Comparison of ENCODE assay signal across 30 mouse cellular contexts in genomic region chr8:22019498-22019897, GRCm38 (mm10). TPM values are rescaled to one million over a fixed set of nuclear protein-coding genes. Genes with fewer than 3 reads are reported as not detected.
DNase-seq lines count a peak whose midpoint lies in the region; ATAC-seq and TF ChIP-seq lines count a peak whose summit lies in the region.
"Had no signal": no experiment of that assay in that cellular context is flagged by ENCODE, and none has a peak within 500 bp of the region (broad histone marks: within the 10 kb centered on the region; RNA-seq: fewer than 3 reads in every experiment).

No protein-coding gene starts in this region.

- H3K27me3 ChIP-seq in liver, postnatal 0 days (ENCODE audit: insufficient read depth, low read length), result no peaks in the 10 kb centered on the region
- no peaks in the 10 kb centered on the region for H3K27me3 ChIP-seq in liver, embryonic 11.5 days (replicated peaks; ENCODE audit: control insufficient read depth, insufficient read depth, low read length)
- H3K27me3 ChIP-seq in stomach, embryonic 15.5 days (replicated peaks), result no peaks in the 10 kb centered on the region
- peaks cover 8% of the 10 kb centered on the region; the same call in 1 of the 2 replicates for H3K27me3 ChIP-seq in forebrain, embryonic 11.5 days (ENCODE audit: control insufficient read depth, insufficient read depth, low read length)
- H3K27me3 ChIP-seq: embryonic facial prominence, embryonic 13.5 days; hindbrain, embryonic 13.5 days had no signal

- no peaks in the 10 kb centered on the region for H3K9me3 ChIP-seq in liver, postnatal 0 days (ENCODE audit: low read length)
- H3K9me3 ChIP-seq in liver, embryonic 11.5 days (ENCODE audit: control insufficient read depth, low read length), result no peaks in the 10 kb centered on the region
- no peaks in the 10 kb centered on the region for H3K9me3 ChIP-seq in stomach, embryonic 15.5 days
- no peaks in the 10 kb centered on the region for H3K9me3 ChIP-seq in forebrain, embryonic 11.5 days (ENCODE audit: control insufficient read depth, low read length)
- H3K9me3 ChIP-seq: embryonic facial prominence, embryonic 10.5 days; embryonic facial prominence, embryonic 13.5 days; forebrain, embryonic 13.5 days; hindbrain, embryonic 13.5 days had no signal

- no peak for TF ChIP-seq CTCF in liver, postnatal 0 days (IDR thresholded peaks at IDR 0.05; ENCODE audit: low read depth)

- ATAC-seq in liver, postnatal 0 days, result no peak
- ATAC-seq in liver, embryonic 11.5 days (replicated peaks; ENCODE audit: low FRiP score), result no peak
- peak; percentile 52 for ATAC-seq in stomach, embryonic 15.5 days (ENCODE audit: insufficient read depth, low FRiP score, low read depth)
- no peak for ATAC-seq in forebrain, embryonic 11.5 days (replicated peaks; ENCODE audit: low FRiP score)
- ATAC-seq: CD4-positive, CD25-positive, alpha-beta regulatory T cell, adult 4 months; forebrain, embryonic 13.5 days; forebrain, embryonic 16.5 days had no signal

- no peak for TF ChIP-seq EP300 in liver, postnatal 0 days (IDR thresholded peaks at IDR 0.05; ENCODE audit: low read depth)

- no peaks in the 10 kb centered on the region for H3K4me1 ChIP-seq in liver, postnatal 0 days (ENCODE audit: insufficient read depth)
- no peaks in the 10 kb centered on the region for H3K4me1 ChIP-seq in liver, embryonic 11.5 days (replicated peaks; ENCODE audit: control insufficient read depth, insufficient read depth, low read length)
- no peaks in the 10 kb centered on the region for H3K4me1 ChIP-seq in stomach, embryonic 15.5 days
- H3K4me1 ChIP-seq in forebrain, embryonic 11.5 days (replicated peaks; ENCODE audit: control insufficient read depth, insufficient read depth, low read length), result no peaks in the 10 kb centered on the region
- H3K4me1 ChIP-seq: embryonic facial prominence, embryonic 13.5 days; forebrain, embryonic 13.5 days; hindbrain, embryonic 13.5 days had no signal

- no peak for DNase-seq in liver, postnatal 0 days
- no peak for DNase-seq in liver, embryonic 11.5 days (ENCODE audit: low spot score)
- peak; percentile 46 for DNase-seq in lung, postnatal 36 days
- no peak for DNase-seq in lung, postnatal 14 days
- peak; percentile 53 for DNase-seq in yolk sac, embryonic 10.5 days (ENCODE audit: low spot score)
- no peak for DNase-seq in urinary bladder, adult 18-20 months (ENCODE audit: low spot score in 2 of 2)
- no peak for DNase-seq in forebrain, embryonic 11.5 days (ENCODE audit: low spot score)
- DNase-seq: adrenal gland, adult 2 months; adrenal gland, postnatal 14 days; cerebellum, adult 11-12 months; cerebellum, adult 8-10 months; cerebellum, postnatal 10 days; cerebellum, postnatal 36 days; embryo, embryonic 11 days; gastrocnemius, postnatal 14 days; heart, adult 11 months had no signal

- peaks cover 8% of the 10 kb centered on the region for H3K36me3 ChIP-seq in liver, postnatal 0 days (replicated peaks; ENCODE audit: insufficient read depth, low read length)
- H3K36me3 ChIP-seq in liver, embryonic 11.5 days (ENCODE audit: control insufficient read depth, insufficient read depth, low read length), result peaks cover 2% of the 10 kb centered on the region; the same call in 1 of the 2 replicates
- 0 out of 2 replicates have a peak, but pooled peaks cover 2% of the 10 kb centered on the region for H3K36me3 ChIP-seq in stomach, embryonic 15.5 days
- no peaks in the 10 kb centered on the region for H3K36me3 ChIP-seq in forebrain, embryonic 11.5 days (ENCODE audit: control insufficient read depth, insufficient read depth, low read length)
- H3K36me3 ChIP-seq: embryonic facial prominence, embryonic 10.5 days; embryonic facial prominence, embryonic 13.5 days; hindbrain, embryonic 13.5 days had no signal

- 0 out of 2 replicates have a peak overlapping the region, but pooled peaks have one; percentile 7 for H3K27ac ChIP-seq in liver, postnatal 0 days (ENCODE audit: low read depth)
- H3K27ac ChIP-seq in liver, embryonic 11.5 days (ENCODE audit: low read depth, low read length), result no peak overlapping the region
- H3K27ac ChIP-seq in stomach, embryonic 15.5 days, result no peak overlapping the region
- no peak overlapping the region for H3K27ac ChIP-seq in forebrain, embryonic 11.5 days (ENCODE audit: low read depth, low read length)
- H3K27ac ChIP-seq: embryonic facial prominence, embryonic 10.5 days; embryonic facial prominence, embryonic 13.5 days; forebrain, embryonic 13.5 days; hindbrain, embryonic 13.5 days had no signal

- H3K4me3 ChIP-seq in liver, postnatal 0 days (ENCODE audit: low read depth, low read length), result no peak overlapping the region
- H3K4me3 ChIP-seq in liver, embryonic 11.5 days (ENCODE audit: low read depth, low read length), result no peak overlapping the region
- H3K4me3 ChIP-seq in stomach, embryonic 15.5 days (replicated peaks), result no peak overlapping the region
- H3K4me3 ChIP-seq in forebrain, embryonic 11.5 days (ENCODE audit: low read depth, low read length), result no peak overlapping the region
- H3K4me3 ChIP-seq: embryonic facial prominence, embryonic 10.5 days; embryonic facial prominence, embryonic 13.5 days; erythroblast, embryonic 14.5 days; forebrain, embryonic 13.5 days; hindbrain, embryonic 13.5 days had no signal

- 59% methylated on average over 5 of the region's 5 CpGs for WGBS in liver, postnatal 0 days (ENCODE audit: insufficient replicate concordance)
- 75% methylated on average over 5 of the region's 5 CpGs for WGBS in liver, embryonic 11.5 days
- 61% methylated on average over 5 of the region's 5 CpGs for WGBS in stomach, embryonic 15.5 days
- 90% methylated on average over 5 of the region's 5 CpGs for WGBS in forebrain, embryonic 11.5 days

- no peak overlapping the region for H3K9ac ChIP-seq in liver, postnatal 0 days (replicated peaks)
- no peak overlapping the region for H3K9ac ChIP-seq in liver, embryonic 11.5 days (ENCODE audit: low read depth, low read length)
- no peak overlapping the region for H3K9ac ChIP-seq in stomach, embryonic 15.5 days
- H3K9ac ChIP-seq in forebrain, embryonic 11.5 days (ENCODE audit: low read length), result no peak overlapping the region
- H3K9ac ChIP-seq: embryonic facial prominence, embryonic 13.5 days; forebrain, embryonic 13.5 days; hindbrain, embryonic 13.5 days had no signal

- no peak overlapping the region for H3K4me2 ChIP-seq in liver, postnatal 0 days (ENCODE audit: low read depth, low read length)
- H3K4me2 ChIP-seq in liver, embryonic 11.5 days, result no peak overlapping the region
- H3K4me2 ChIP-seq in stomach, embryonic 15.5 days, result no peak overlapping the region
- no peak overlapping the region for H3K4me2 ChIP-seq in forebrain, embryonic 11.5 days (ENCODE audit: low read depth, low read length, severe bottlenecking)
- H3K4me2 ChIP-seq: embryonic facial prominence, embryonic 13.5 days; forebrain, embryonic 13.5 days; heart, embryonic 11.5 days; hindbrain, embryonic 13.5 days had no signal

RNA-seq across cellular contexts. Expression of gene Atp7b, which starts 40.6 kb away (rescaled TPM):
- 4.7 and 5.7 TPM in 2 replicates for polyA plus RNA-seq in liver, postnatal 0 days (2015; fragmentation: Nextera tagmentation; extraction: Ambion mirVana)
- polyA plus RNA-seq in liver, embryonic 11.5 days (2014; fragmentation: Nextera tagmentation; extraction: Ambion mirVana), result 24.6 and 25.1 TPM in 2 replicates
- polyA plus RNA-seq in stomach, embryonic 15.5 days (2015; fragmentation: Nextera tagmentation; extraction: Ambion mirVana), result 8.4 and 9.5 TPM in 2 replicates
- polyA plus RNA-seq in forebrain, embryonic 11.5 days (2014; fragmentation: Nextera tagmentation; extraction: Ambion mirVana), result 2.3 and 2.6 TPM in 2 replicates

RNA-seq across cellular contexts. Expression of gene Alg11, which starts 41.0 kb away (rescaled TPM):
- 7.8 and 8.7 TPM in 2 replicates for polyA plus RNA-seq in liver, postnatal 0 days (2015; fragmentation: Nextera tagmentation; extraction: Ambion mirVana)
- 22.0 and 29.8 TPM in 2 replicates for polyA plus RNA-seq in liver, embryonic 11.5 days (2014; fragmentation: Nextera tagmentation; extraction: Ambion mirVana)
- 31.0 and 38.2 TPM in 2 replicates for polyA plus RNA-seq in stomach, embryonic 15.5 days (2015; fragmentation: Nextera tagmentation; extraction: Ambion mirVana)
- 30.9 and 35.8 TPM in 2 replicates for polyA plus RNA-seq in forebrain, embryonic 11.5 days (2014; fragmentation: Nextera tagmentation; extraction: Ambion mirVana)

RNA-seq across cellular contexts. Expression of gene Ccdc70, which starts 49.9 kb away (rescaled TPM):
- polyA plus RNA-seq in liver, postnatal 0 days (2015; fragmentation: Nextera tagmentation; extraction: Ambion mirVana), result not detected in 2 replicates
- polyA plus RNA-seq in liver, embryonic 11.5 days (2014; fragmentation: Nextera tagmentation; extraction: Ambion mirVana), result not detected in 2 replicates
- polyA plus RNA-seq in stomach, embryonic 15.5 days (2015; fragmentation: Nextera tagmentation; extraction: Ambion mirVana), result not detected in 2 replicates
- not detected in 2 replicates for polyA plus RNA-seq in forebrain, embryonic 11.5 days (2014; fragmentation: Nextera tagmentation; extraction: Ambion mirVana)
- polyA plus RNA-seq: adrenal gland, adult 2 months; brain, embryonic 14.5 days; C2C12; CD4-positive, CD25-positive, alpha-beta regulatory T cell, adult 4 months; cortical plate, adult 2 months; embryonic facial prominence, embryonic 10.5 days; embryonic facial prominence, embryonic 13.5 days; erythroblast, embryonic 14.5 days; forebrain, embryonic 13.5 days; forebrain, embryonic 16.5 days; heart, embryonic 11.5 days; heart, embryonic 14.5 days; heart, postnatal 0 days; hindbrain, embryonic 13.5 days had no signal

Comparison
In these comparisons a context has a peak if more than half of its experiments do, and no peak if none do; other contexts are left out.
1. DNase-seq: peak in lung, postnatal 36 days (single experiment) and yolk sac, embryonic 10.5 days (single experiment); none in liver, postnatal 0 days (single experiment), liver, embryonic 11.5 days (single experiment), lung, postnatal 14 days (single experiment), urinary bladder, adult 18-20 months (0 of 2) and forebrain, embryonic 11.5 days (single experiment).